Mouse (Mus musculus): ENCODE results near the gene Nr1d1. TPM values are rescaled to one million over a fixed set of nuclear protein-coding genes. Genes with fewer than 3 reads are reported as not detected.

The Nr1d1 gene
- polyA plus RNA-seq, 1 experiment from 2014 or later, result 1.4 TPM

DNA sequence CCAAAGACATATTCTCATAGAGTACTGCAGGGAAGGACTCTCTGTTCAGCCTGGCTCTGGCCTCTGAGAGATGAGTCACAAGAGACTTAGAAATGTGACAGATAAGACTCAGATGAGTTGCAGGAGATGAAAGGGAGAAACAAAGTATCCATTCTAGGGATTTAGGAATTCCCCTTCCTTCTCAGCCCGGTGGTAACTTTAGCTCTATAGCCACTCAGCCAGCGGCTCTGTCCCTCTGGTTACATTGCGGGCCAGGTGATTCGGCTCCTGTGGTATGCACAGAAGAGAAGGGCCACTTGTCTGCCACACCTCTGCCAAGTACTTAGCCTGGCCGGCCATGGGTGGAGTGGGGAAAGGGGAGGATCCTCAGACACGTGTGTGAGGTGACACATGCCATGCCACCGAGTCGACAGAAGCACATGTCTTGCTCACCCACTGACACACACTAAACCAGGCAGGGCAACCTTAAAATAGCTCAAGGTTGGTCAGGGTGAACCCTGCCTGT, 2.4 kb downstream of the Nr1d1 start:
- Histone ChIP-seq H3K4me1 (replicated peaks; ENCODE audit: control insufficient read depth, insufficient read depth, low read length) (peaks cover 67% of the 10 kb centered on the region), H3K27ac (ENCODE audit: low read length) (peak overlapping the region; percentile 88), H3K4me3 (ENCODE audit: low read length) (no peak overlapping the region), H3K9me3 (ENCODE audit: control insufficient read depth, low read length) (no peaks in the 10 kb centered on the region), H3K36me3 (ENCODE audit: control insufficient read depth, insufficient read depth, low read length) (peaks cover 6% of the 10 kb centered on the region; the same call in 1 of the 2 replicates), H3K27me3 (ENCODE audit: control insufficient read depth, insufficient read depth, low read depth, low read length) (no peaks in the 10 kb centered on the region), H3K4me2 (ENCODE audit: low read depth, low read length) (peak overlapping the region; percentile 59; the same call in 1 of the 2 replicates), H3K9ac (ENCODE audit: low read length) (0 out of 2 replicates have a peak overlapping the region, but pooled peaks have one; percentile 1)
- peak; percentile 44 for ATAC-seq (ENCODE audit: low read depth)
- 26% methylated on average over 8 of the region's 8 CpGs for WGBS

DNA sequence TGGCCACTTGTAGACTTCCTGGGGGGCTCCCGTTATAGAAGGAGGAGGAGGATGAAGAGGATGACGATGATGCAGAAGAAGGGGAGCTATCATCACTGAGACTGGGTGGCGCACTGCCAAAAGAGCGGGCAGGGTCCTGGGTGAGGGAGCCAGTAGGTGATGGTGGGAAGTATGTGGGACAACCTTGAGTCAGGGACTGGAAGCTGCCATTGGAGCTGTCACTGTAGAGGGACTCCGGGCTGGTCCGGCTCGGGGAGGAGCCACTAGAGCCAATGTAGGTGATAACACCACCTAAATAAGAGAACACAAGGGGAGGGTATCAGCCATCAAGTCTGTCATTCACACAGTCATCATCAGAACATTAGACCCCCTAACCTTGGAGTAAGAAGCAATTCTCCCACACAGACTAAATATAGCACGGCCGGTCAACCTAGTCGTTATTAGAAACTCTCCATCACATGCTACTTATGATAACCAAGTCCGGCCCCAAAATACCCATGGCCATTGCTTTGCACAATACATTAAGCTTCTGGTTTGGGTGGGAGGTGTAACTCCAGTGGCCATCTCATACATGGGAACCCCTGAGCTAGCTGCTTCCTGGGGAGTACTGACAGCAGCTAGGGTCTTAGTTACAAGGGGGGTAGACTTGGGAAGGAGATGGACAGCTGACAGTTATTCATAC, 3.1 kb downstream of the Nr1d1 start:
- Histone ChIP-seq H3K4me3 (ENCODE audit: low read length) (no peak overlapping the region), H3K36me3 (ENCODE audit: control insufficient read depth, insufficient read depth, low read length) (peaks cover 6% of the 10 kb centered on the region; the same call in 1 of the 2 replicates), H3K4me2 (ENCODE audit: low read depth, low read length) (no peak overlapping the region), H3K9me3 (ENCODE audit: control insufficient read depth, low read length) (no peaks in the 10 kb centered on the region), H3K27me3 (ENCODE audit: control insufficient read depth, insufficient read depth, low read depth, low read length) (no peaks in the 10 kb centered on the region), H3K27ac (ENCODE audit: low read length) (peak overlapping the region; percentile 88), H3K9ac (ENCODE audit: low read length) (0 out of 2 replicates have a peak overlapping the region, but pooled peaks have one; percentile 1), H3K4me1 (replicated peaks; ENCODE audit: control insufficient read depth, insufficient read depth, low read length) (peaks cover 67% of the 10 kb centered on the region)
- WGBS, result 70% methylated on average over 11 of the region's 11 CpGs
- no peak for ATAC-seq (ENCODE audit: low read depth)

DNA sequence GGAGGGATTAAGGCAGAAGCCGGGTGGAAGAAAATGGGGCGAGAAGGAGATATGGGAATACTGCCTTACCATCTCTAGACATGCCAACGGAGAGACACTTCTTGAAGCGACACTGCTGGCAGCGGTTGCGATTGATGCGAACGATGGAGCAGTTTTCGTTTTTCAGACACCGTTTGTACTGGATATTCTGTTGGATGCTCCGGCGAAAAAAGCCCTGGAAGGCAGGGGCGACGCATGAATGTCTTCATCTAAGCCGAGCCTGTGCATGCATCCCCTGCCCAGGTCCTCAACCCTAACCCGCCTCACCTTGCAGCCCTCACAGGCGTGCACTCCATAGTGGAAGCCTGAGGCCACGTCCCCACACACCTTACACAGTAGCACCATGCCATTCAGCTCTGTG, 4.0 kb downstream of the Nr1d1 start:
- no peaks in the 10 kb centered on the region for H3K27me3 ChIP-seq (ENCODE audit: control insufficient read depth, insufficient read depth, low read depth, low read length)
- H3K4me1 ChIP-seq (replicated peaks; ENCODE audit: control insufficient read depth, insufficient read depth, low read length), result peaks cover 66% of the 10 kb centered on the region
- no peak overlapping the region for H3K27ac ChIP-seq (ENCODE audit: low read length)
- no peaks in the 10 kb centered on the region for H3K9me3 ChIP-seq (ENCODE audit: control insufficient read depth, low read length)
- H3K4me2 ChIP-seq (ENCODE audit: low read depth, low read length), result no peak overlapping the region
- no peak for ATAC-seq (ENCODE audit: low read depth)
- H3K9ac ChIP-seq (ENCODE audit: low read length), result no peak overlapping the region
- H3K4me3 ChIP-seq (ENCODE audit: low read length), result no peak overlapping the region
- 84% methylated on average over 18 of the region's 18 CpGs for WGBS
- H3K36me3 ChIP-seq (ENCODE audit: control insufficient read depth, insufficient read depth, low read length), result peaks cover 6% of the 10 kb centered on the region; the same call in 1 of the 2 replicates

DNA sequence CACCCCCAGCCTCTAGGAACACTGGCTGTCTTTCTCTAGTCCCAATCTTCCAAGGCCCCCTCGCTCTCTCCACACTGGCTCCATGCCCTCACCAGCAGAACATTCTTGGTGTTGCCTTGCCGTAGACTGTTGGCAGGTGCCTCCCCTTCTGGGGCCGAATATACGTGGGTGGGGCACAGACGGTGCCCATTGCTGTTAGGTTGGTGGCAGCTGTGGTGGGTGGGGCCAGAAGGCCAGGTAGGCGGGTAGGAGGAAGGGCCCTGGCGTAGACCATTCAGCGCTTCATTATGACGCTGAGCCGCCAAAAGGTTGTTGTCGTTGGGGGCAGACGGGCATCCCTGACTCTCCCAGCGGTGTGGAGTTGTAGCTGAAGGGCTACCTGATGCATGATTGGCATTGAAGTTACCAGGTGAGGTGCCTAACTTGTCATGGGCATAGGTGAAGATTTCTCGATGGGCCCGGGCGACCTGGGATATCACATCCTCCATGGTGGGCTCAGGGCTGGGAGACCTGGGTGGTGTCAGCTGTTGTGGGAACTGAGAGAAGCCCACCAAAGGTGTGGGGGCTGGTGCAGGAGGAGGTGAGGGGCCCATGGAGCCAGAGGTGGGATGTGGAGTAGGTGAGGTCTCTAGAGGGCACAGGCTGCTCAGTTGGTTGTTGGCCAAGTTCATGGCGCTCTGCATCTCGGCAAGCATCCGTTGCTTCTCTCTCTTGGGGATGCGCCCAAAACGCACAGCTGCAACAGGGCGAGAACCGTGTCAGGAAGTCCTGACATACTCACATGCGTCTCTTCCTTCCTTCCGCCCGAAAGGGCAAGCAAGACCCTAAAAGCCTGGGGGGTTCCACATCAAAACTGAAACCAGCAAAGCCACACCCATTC, 4.8 kb downstream of the Nr1d1 start:
- peaks cover 6% of the 10 kb centered on the region; the same call in 1 of the 2 replicates for H3K36me3 ChIP-seq (ENCODE audit: control insufficient read depth, insufficient read depth, low read length)
- no peak overlapping the region for H3K27ac ChIP-seq (ENCODE audit: low read length)
- H3K27me3 ChIP-seq (ENCODE audit: control insufficient read depth, insufficient read depth, low read depth, low read length), result no peaks in the 10 kb centered on the region
- H3K4me2 ChIP-seq (ENCODE audit: low read depth, low read length), result no peak overlapping the region
- ATAC-seq (ENCODE audit: low read depth), result no peak
- H3K4me3 ChIP-seq (ENCODE audit: low read length), result no peak overlapping the region
- H3K9me3 ChIP-seq (ENCODE audit: control insufficient read depth, low read length), result no peaks in the 10 kb centered on the region
- peaks cover 67% of the 10 kb centered on the region for H3K4me1 ChIP-seq (replicated peaks; ENCODE audit: control insufficient read depth, insufficient read depth, low read length)
- no peak overlapping the region for H3K9ac ChIP-seq (ENCODE audit: low read length)
- 84% methylated on average over 26 of the region's 26 CpGs for WGBS

DNA sequence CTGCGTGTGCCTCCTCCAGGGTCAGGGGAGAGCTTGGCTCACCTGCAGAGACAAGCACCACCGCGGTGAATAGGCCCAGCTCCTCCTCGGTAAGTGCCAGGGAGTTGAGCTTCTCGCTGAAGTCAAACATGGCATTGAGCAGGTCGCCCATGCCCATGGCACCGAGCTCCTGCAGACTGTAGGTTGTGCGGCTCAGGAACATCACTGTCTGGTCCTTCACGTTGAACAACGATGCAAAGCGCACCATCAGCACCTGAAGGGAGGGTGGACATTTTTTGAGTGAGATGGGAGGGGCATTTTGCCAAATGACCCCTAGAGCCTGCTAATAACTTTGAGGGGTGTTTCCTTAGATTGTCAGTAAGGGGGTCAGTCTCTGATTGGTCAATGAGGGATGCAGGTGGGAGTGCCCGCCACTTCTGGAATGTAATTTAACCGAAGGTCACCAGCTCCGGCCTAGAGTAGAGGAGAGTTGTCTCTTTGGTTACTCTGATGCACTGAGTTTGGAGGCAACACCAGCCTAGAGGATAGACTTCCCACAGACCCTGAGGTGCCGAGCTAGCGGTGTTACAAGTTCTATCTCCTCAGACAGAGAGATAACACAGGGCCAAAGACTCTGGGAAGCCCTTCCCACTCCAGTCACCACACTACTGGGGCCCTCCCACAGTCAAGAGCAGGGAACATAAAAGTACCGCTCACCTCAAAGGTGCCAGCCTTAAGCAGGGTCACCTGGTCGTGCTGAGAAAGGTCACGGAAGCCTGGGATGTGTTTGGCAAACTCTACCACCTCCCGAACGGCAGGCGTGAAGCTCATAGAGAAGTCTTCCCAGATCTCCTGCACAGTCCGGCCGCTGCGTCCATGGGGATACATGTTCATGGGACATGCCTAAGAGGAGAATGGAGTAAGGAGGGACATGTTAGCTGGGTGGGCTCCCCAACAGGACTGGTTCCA, 5.9 kb downstream of the Nr1d1 start:
- Histone ChIP-seq H3K4me3 (ENCODE audit: low read length) (no peak overlapping the region), H3K36me3 (ENCODE audit: control insufficient read depth, insufficient read depth, low read length) (peaks cover 10% of the 10 kb centered on the region; the same call in 1 of the 2 replicates), H3K9me3 (ENCODE audit: control insufficient read depth, low read length) (no peaks in the 10 kb centered on the region), H3K27me3 (ENCODE audit: control insufficient read depth, insufficient read depth, low read depth, low read length) (no peaks in the 10 kb centered on the region), H3K27ac (ENCODE audit: low read length) (peak overlapping the region; percentile 60; the same call in 1 of the 2 replicates), H3K4me1 (replicated peaks; ENCODE audit: control insufficient read depth, insufficient read depth, low read length) (peaks cover 64% of the 10 kb centered on the region), H3K4me2 (ENCODE audit: low read depth, low read length) (no peak overlapping the region), H3K9ac (ENCODE audit: low read length) (no peak overlapping the region)
- ATAC-seq (ENCODE audit: low read depth), result no peak
- 78% methylated on average over 25 of the region's 25 CpGs for WGBS

DNA sequence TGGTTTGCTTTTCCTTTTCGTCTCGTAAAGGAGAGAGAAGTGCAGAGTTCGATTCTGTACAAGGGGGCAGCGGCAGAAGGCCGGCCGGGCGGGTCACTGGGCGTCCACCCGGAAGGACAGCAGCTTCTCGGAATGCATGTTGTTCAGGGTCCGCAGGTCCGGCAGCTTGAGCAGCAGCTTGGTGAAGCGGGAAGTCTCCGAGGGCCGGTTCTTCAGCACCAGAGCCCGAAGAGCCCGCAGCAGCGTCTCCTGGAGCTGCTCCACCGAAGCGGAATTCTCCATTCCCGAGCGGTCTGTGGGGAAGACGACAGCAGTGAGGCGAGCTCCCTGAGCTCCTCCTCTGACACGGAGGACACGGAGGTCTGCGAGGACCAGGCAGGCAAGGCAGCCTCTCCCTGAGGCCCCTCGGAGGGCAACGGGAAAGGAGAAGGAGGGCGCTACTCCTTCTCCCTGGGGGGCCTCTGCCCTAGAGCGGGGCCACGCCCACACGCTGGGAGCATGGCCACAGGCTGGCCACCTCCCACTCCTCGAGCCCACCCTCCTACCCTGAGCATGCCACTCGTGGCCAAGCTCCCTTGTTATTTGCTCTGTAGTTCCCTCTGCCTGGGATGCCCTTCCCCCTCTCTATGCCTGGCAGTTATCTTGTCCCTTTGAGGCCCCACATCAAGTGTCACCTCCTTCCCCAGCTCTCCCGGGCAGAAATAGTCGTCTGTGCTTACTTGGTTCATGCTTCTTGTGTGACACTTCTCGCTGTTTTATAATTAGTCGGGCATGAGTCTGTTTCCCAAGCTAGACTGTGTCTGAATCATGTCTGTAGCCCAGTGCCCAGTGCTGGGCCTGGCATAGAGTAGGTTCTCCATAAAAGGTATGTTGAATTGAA, 6.8 kb downstream of the Nr1d1 start:
- H3K36me3 ChIP-seq (ENCODE audit: control insufficient read depth, insufficient read depth, low read length), result peaks cover 14% of the 10 kb centered on the region; the same call in 1 of the 2 replicates
- H3K4me2 ChIP-seq (ENCODE audit: low read depth, low read length), result peak overlapping the region; percentile 35
- peak overlapping the region; percentile 6 for H3K4me3 ChIP-seq (ENCODE audit: low read length)
- H3K9ac ChIP-seq (ENCODE audit: low read length), result peak overlapping the region; percentile 50
- 12% methylated on average over 33 of the region's 39 CpGs for WGBS
- no peaks in the 10 kb centered on the region for H3K9me3 ChIP-seq (ENCODE audit: control insufficient read depth, low read length)
- peak overlapping the region; percentile 60 for H3K27ac ChIP-seq (ENCODE audit: low read length)
- ATAC-seq (ENCODE audit: low read depth), result peak; percentile 3; the same call in 1 of the 2 replicates
- H3K4me1 ChIP-seq (replicated peaks; ENCODE audit: control insufficient read depth, insufficient read depth, low read length), result peaks cover 65% of the 10 kb centered on the region
- H3K27me3 ChIP-seq (ENCODE audit: control insufficient read depth, insufficient read depth, low read depth, low read length), result no peaks in the 10 kb centered on the region

DNA sequence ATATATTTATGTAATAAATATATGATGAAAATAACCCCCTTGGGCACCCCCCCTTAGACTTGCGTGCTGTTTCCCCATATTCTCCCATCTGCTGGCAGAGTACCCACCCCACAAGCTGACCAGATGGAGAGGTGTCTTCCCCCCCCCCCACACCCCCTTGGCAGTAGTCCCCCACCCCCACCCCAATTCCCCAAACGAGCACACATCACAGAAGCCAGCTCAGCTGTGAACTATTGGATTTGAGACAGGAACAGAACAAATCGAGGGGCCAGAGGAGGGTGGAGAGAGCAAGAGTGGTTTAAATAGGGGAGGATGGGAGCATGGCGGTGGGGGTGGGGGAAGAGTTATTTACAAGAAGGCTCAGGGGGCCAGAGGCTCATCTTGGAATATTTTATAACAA, 7.4 kb downstream of the Nr1d1 start:
- Histone ChIP-seq H3K4me3 (ENCODE audit: low read length) (no peak overlapping the region; the same call in 1 of the 2 replicates), H3K27ac (ENCODE audit: low read length) (peak overlapping the region; percentile 60), H3K9ac (ENCODE audit: low read length) (peak overlapping the region; percentile 50; the same call in 1 of the 2 replicates), H3K36me3 (ENCODE audit: control insufficient read depth, insufficient read depth, low read length) (peaks cover 14% of the 10 kb centered on the region; the same call in 1 of the 2 replicates), H3K9me3 (ENCODE audit: control insufficient read depth, low read length) (no peaks in the 10 kb centered on the region), H3K4me2 (ENCODE audit: low read depth, low read length) (peak overlapping the region; percentile 35), H3K4me1 (replicated peaks; ENCODE audit: control insufficient read depth, insufficient read depth, low read length) (peaks cover 63% of the 10 kb centered on the region), H3K27me3 (ENCODE audit: control insufficient read depth, insufficient read depth, low read depth, low read length) (no peaks in the 10 kb centered on the region)
- 17% methylated on average over 4 of the region's 4 CpGs for WGBS
- no peak for ATAC-seq (ENCODE audit: low read depth)

DNA sequence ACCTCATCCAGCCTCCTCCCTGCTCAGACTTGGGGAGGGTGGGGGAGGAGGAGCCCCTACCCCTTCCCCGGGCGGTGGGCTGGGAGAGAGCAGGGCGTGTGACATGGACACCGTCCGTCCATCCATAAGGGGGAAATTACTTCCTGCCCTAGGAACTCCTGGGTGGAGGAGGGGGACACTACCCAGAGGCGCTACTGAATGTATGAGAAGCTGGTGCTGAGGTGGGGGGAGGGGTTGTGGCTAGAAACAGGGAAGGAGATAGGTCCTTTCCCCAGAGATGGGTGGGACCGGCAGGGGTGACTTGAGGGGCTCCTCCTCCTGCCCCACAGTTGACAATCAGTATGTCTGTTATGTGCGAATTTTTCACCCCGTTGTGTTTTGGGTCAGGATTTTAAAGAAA, 7.9 kb downstream of the Nr1d1 start:
- no peak overlapping the region for H3K4me2 ChIP-seq (ENCODE audit: low read depth, low read length)
- peak overlapping the region; percentile 19; the same call in 1 of the 2 replicates for H3K9ac ChIP-seq (ENCODE audit: low read length)
- H3K4me3 ChIP-seq (ENCODE audit: low read length), result no peak overlapping the region
- H3K4me1 ChIP-seq (replicated peaks; ENCODE audit: control insufficient read depth, insufficient read depth, low read length), result peaks cover 63% of the 10 kb centered on the region
- peaks cover 14% of the 10 kb centered on the region; the same call in 1 of the 2 replicates for H3K36me3 ChIP-seq (ENCODE audit: control insufficient read depth, insufficient read depth, low read length)
- no peaks in the 10 kb centered on the region for H3K27me3 ChIP-seq (ENCODE audit: control insufficient read depth, insufficient read depth, low read depth, low read length)
- no peak for ATAC-seq (ENCODE audit: low read depth)
- 0 out of 2 replicates have a peak overlapping the region, but pooled peaks have one; percentile 16 for H3K27ac ChIP-seq (ENCODE audit: low read length)
- H3K9me3 ChIP-seq (ENCODE audit: control insufficient read depth, low read length), result no peaks in the 10 kb centered on the region
- WGBS, result 9% methylated on average over 9 of the region's 9 CpGs

Measured in lung, embryonic 16.5 days (tissue).